Mouse (Mus musculus) neural tube, embryonic 15.5 days (tissue): Measurements from ENCODE around the gene Leng1. TPM values are rescaled to one million over a fixed set of nuclear protein-coding genes. Genes with fewer than 3 reads are reported as not detected.
A peak's percentile ranks its signal among the peaks of the same experiment; 100 is the strongest.

Experiments used
- ATAC-seq: fragments of 200-750 bp; cut with Nextera tagmentation; 2 replicates; pipeline ENCODE4 v1.8.0; 2017; ENCODE audit warnings: mild to moderate bottlenecking, moderate TSS enrichment, moderate library complexity; ENCODE audit not compliant: low FRiP score
- H3K27ac ChIP-seq: fragments of 300-500 bp; sonication (generic); replicated peaks from 2 replicates; pipeline ENCODE4 v1.5.1; 2015; ENCODE audit warnings: mild to moderate bottlenecking, inconsistent platforms
- H3K27me3 ChIP-seq: fragments of 300-500 bp; sonication (generic); replicated peaks from 2 replicates; pipeline ENCODE4 v1.6.1; 2015; ENCODE audit warnings: inconsistent platforms
- H3K36me3 ChIP-seq: fragments of 300-500 bp; sonication (generic); 2 replicates; pipeline ENCODE4 v1.6.1; 2015; ENCODE audit warnings: inconsistent platforms
- H3K4me1 ChIP-seq: fragments of 300-500 bp; sonication (generic); 2 replicates; pipeline ENCODE4 v1.6.1; 2015; ENCODE audit warnings: inconsistent platforms
- H3K4me2 ChIP-seq: fragments of 300-500 bp; sonication (generic); 2 replicates; pipeline ENCODE4 v1.6.1; 2015; ENCODE audit warnings: inconsistent platforms, mild to moderate bottlenecking, moderate library complexity
- H3K4me3 ChIP-seq: fragments of 300-500 bp; sonication (generic); replicated peaks from 2 replicates; pipeline ENCODE4 v1.5.1; 2015; ENCODE audit warnings: mild to moderate bottlenecking, inconsistent platforms
- H3K9ac ChIP-seq: fragments of 300-500 bp; sonication (generic); replicated peaks from 2 replicates; pipeline ENCODE4 v1.6.1; 2015; ENCODE audit warnings: mild to moderate bottlenecking, inconsistent platforms
- H3K9me3 ChIP-seq: fragments of 300-500 bp; sonication (generic); replicated peaks from 2 replicates; pipeline ENCODE4 v1.6.1; 2016; ENCODE audit warnings: inconsistent platforms
- WGBS: fragments of 180-500 bp; shearing (Covaris S2); methylation state at CpG from one replicate; pipeline ENCODE4 v1.1.7; 2015; ENCODE audit warnings: mixed read lengths; 5-methylcytosine and 5-hydroxymethylcytosine counted together
- polyA plus RNA-seq: library from polyadenylated mRNA; unstranded; fragments of >200 nt; fragmentation: Nextera tagmentation; extraction: Ambion mirVana; gene quantifications from 2 replicates; pipeline ENCODE4 v1.2.1, GENCODE M21; 2015

Leng1 gene
- polyA plus RNA-seq, 1 experiment from 2014 or later, result 15.3 TPM

DNA sequence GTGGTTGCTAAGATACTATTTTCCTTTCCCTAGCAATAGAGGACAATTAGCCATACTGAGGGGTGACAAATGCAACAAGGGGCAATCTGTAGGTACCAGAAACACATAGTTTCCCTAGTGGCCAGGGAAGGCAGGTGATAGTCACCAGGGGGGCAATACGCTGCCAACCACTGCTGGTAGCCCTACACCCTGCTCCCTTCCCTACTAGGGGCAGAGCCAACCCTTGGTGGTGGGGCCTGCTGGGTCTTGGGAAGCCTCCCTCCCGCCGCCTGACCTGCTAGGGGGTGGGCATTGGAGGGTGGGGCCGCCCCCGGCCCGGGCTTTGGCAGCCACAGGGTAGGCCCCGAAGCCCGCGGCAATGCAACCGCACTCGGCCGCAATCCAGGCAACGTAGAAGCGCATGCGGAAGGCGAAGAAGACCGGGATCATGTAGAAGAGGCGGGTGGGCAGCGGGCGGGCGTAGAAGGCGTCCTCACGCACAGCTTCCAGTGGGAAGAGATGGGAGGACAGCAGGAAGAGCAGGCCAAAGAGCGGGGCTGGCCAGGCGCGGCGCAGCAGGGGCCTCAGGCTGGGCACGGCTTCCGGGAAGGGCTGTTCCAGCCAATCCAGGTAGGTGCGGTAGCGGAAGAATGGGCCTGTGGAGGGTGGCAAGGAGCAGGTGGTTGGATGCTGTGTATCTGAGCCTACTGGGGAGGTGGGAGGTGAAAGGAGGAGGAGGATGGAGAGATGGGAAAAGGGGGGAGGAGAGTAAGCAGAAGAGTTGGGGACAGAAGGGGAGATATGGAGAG, 20.0 kb upstream of the Leng1 start:
- Histone ChIP-seq H3K9ac (no peak overlapping the region), H3K4me2 (no peak overlapping the region), H3K36me3 (peaks cover 44% of the 10 kb centered on the region), H3K4me1 (peaks cover 27% of the 10 kb centered on the region), H3K4me3 (no peak overlapping the region), H3K27me3 (no peaks in the 10 kb centered on the region), H3K27ac (peak overlapping the region; percentile 76), H3K9me3 (no peaks in the 10 kb centered on the region)
- no peak for ATAC-seq
- whole genome bisulfite sequencing, result 80% methylated on average over 31 of the region's 31 CpGs

DNA sequence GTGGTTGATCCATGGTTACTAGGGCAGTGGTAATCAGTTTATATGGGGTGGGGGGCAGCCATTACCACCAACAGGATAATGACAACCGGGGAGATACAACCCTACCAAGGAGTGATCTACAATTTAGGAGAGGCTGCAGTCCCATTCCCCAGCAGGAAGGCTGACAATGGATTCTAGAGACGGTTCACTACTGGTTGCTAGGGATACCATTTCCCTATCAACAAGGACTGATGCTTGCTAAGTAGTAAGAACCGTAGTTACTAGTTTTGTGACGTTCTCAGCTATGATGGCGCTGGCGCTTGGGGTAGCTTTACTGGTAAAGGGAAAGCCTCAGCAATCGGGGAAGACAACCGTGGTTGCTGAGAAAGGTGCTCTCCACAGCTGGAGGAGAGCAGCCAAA, 19.1 kb upstream of the Leng1 start:
- peaks cover 24% of the 10 kb centered on the region for H3K4me1 ChIP-seq
- 65% methylated on average over 8 of the region's 8 CpGs for WGBS
- ATAC-seq, result peak; percentile 21
- H3K4me3 ChIP-seq, result no peak overlapping the region
- H3K27ac ChIP-seq, result peak overlapping the region; percentile 76
- H3K36me3 ChIP-seq, result peaks cover 48% of the 10 kb centered on the region
- no peak overlapping the region for H3K9ac ChIP-seq
- H3K27me3 ChIP-seq, result no peaks in the 10 kb centered on the region
- no peaks in the 10 kb centered on the region for H3K9me3 ChIP-seq
- no peak overlapping the region for H3K4me2 ChIP-seq

DNA sequence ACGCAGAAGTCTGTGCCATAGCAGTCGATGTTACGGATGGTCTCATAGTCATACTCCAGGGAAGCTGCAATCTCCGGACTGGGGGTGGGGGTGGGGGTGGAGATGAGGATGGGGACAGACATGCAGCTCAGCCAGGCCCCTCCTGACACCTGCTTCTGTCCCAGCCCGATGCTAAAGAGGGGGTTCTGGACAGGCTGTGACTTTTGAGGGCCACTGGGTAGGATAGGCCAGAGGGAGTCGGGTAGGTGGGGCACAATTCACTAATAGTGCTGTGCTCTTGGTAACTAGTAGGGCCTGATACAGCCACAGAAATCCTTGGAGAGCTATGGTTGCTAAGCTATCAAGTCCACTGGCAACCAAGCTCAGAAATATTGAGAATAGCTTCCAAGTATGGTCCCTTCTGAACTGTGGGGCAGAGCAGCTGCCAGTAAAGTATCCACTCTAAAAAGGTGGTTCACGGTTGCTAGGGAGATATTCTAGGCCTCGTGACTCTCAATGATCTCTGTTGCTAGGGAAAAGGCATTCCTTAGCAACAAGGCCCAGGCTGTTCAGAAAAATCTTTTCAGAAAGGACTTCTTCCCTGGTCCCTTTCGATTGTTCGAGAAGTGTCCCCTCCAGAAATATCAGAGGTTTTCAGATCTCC, 18.4 kb upstream of the Leng1 start:
- Histone ChIP-seq H3K27me3 (no peaks in the 10 kb centered on the region), H3K4me2 (peak overlapping the region; percentile 15), H3K4me3 (no peak overlapping the region), H3K9ac (no peak overlapping the region), H3K4me1 (peaks cover 24% of the 10 kb centered on the region), H3K36me3 (peaks cover 52% of the 10 kb centered on the region), H3K9me3 (no peaks in the 10 kb centered on the region), H3K27ac (peak overlapping the region; percentile 76)
- ATAC-seq, result peak; percentile 66
- WGBS, result 48% methylated on average over 10 of the region's 10 CpGs

DNA sequence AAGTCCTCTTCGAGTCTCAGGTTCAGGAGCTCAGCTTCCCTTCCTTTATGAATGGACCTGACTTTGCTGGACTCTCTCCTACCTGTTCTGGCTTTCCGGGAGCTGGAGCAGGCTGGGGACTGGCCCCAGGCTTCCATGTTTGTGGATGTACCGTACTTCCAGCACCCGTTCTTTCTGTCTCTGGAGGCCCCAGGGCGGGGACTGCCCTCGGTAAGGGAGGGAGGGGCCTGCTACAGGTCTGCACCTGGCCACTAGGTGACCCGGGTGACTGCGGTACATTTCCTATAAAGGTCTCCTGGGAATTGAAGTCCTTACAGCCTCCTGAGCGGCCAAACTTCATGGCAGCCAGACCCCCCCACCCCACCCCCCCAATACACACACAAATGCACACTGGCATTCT, 11.7 kb upstream of the Leng1 start, which contains the start of gene Tmc4:
Tmc4 (minus strand) TSS at position 212 of the 400 bp plus-strand sequence.
- no peak within 1 kb of the TSS for H3K9ac ChIP-seq
- H3K27ac ChIP-seq, result no peak within 1 kb of the TSS
- no peaks in the 10 kb centered on the region for H3K27me3 ChIP-seq
- H3K36me3 ChIP-seq, result peaks cover 27% of the 10 kb centered on the region
- no peak within 1 kb of the TSS for H3K4me3 ChIP-seq
- no peak for ATAC-seq
- no peaks in the 10 kb centered on the region for H3K4me1 ChIP-seq
- 55% methylated on average over 9 of the region's 9 CpGs for WGBS
- H3K9me3 ChIP-seq, result no peaks in the 10 kb centered on the region
- no peak within 1 kb of the TSS for H3K4me2 ChIP-seq

DNA sequence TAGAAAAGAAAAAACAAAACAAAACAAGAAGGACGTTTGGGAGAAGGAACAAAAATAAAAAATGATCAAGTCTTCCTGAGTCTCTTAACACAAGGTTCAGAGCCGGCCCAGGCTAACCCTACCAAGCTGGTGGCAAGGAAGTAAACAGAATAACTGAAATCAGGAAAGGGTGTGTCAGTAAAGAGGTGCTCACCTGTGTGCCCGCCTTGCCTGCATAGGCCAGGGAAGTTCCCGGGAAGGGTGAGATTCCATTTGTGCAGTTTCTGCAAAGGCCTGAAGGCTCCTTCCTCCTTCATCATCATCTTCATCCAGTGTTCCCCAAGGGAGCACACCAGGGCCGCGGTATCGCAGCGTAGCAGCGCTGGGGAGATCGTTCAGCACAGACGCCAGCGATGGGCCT, 10.7 kb upstream of the Leng1 start:
- H3K9me3 ChIP-seq, result no peaks in the 10 kb centered on the region
- WGBS, result 87% methylated on average over 12 of the region's 12 CpGs
- H3K4me2 ChIP-seq, result no peak overlapping the region
- ATAC-seq, result no peak
- no peaks in the 10 kb centered on the region for H3K4me1 ChIP-seq
- H3K36me3 ChIP-seq, result peaks cover 22% of the 10 kb centered on the region
- no peak overlapping the region for H3K27ac ChIP-seq
- H3K27me3 ChIP-seq, result no peaks in the 10 kb centered on the region
- H3K9ac ChIP-seq, result no peak overlapping the region
- H3K4me3 ChIP-seq, result no peak overlapping the region

DNA sequence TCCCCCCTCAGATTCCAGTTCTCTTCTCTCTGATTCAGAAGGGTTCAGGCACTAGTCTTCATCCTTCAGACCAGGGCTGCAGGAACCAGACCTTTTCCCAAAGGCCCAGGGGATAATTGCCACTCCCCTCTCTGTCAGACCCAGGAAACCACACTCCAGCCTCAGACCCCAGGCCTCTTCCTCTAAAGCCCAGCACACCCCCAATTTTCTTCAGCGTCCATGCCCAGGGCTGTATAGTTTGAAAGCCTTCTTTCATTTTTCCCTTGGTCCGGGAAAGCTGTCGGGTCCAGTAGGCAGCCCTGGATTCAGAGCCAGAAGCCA, 9.5 kb upstream of the Leng1 start:
- peak; percentile 29; the same call in 1 of the 2 replicates for ATAC-seq
- Histone ChIP-seq H3K4me2 (no peak overlapping the region), H3K4me1 (no peaks in the 10 kb centered on the region), H3K4me3 (no peak overlapping the region), H3K27me3 (no peaks in the 10 kb centered on the region), H3K9ac (no peak overlapping the region), H3K36me3 (peaks cover 19% of the 10 kb centered on the region), H3K27ac (no peak overlapping the region), H3K9me3 (no peaks in the 10 kb centered on the region)
- 87% methylated on average over 3 of the region's 3 CpGs for WGBS

DNA sequence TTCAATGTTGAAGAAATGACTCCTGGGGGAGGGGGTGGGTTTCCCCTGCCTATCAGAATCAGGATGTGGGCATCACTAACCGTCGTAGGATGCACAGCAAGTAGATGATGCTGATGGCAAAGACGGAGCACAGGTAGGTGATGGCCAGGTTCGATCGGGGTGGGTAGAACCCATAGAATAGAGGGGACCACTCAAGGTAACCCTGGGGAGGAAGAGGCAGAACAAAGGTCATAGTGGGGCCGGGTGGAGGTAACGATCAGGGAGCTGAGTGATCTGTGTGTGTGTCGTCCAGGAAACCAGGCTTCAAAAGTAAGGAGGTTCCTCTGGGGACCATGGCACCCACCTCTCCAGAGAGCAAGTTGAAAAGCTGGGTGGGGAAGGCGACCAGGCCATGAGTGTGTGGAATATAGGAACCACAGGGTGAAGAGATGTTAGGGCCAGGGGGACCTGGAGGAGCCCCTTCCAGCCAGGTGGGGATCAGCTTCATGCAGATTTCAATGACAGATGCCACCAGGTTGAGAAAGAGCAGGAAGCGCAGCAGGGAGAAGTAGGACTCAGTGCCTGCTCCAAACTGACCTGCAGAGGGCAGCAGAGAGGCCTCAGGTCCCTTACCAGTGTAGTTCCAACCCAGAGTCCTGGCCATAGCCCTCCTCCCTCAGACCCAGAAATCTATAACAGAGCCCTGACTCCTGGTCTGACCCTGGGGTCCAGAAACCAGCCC, 9.0 kb upstream of the Leng1 start:
- no peaks in the 10 kb centered on the region for H3K27me3 ChIP-seq
- no peak overlapping the region for H3K4me2 ChIP-seq
- H3K27ac ChIP-seq, result no peak overlapping the region
- H3K9me3 ChIP-seq, result no peaks in the 10 kb centered on the region
- H3K9ac ChIP-seq, result no peak overlapping the region
- H3K4me1 ChIP-seq, result no peaks in the 10 kb centered on the region
- H3K4me3 ChIP-seq, result no peak overlapping the region
- peak; percentile 88; the same call in 1 of the 2 replicates for ATAC-seq
- WGBS, result 77% methylated on average over 10 of the region's 10 CpGs
- peaks cover 17% of the 10 kb centered on the region for H3K36me3 ChIP-seq

DNA sequence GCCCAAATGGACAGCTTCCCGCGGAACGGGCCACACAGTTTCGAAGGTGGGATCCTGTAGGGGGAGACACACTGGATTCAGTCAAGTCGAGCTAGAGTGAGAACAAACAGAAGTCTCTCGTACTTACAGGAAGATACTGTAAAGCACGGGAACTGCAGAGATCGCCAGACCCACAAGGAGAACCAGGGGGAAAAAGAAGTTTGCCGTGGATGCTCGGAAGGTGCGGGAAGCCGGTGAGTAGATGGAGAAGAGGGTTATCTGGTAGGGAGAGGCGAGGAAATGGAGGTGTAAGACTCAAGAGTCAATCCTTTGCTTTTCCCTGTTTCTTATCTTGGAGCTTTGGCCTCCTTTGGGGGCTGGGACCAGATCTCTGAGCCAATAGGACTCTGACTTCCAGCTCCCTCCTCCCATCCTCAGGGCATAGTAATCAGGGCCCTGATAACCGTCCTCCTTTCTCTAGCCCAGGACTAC, 1.3 kb upstream of the Leng1 start:
- Histone ChIP-seq H3K27me3 (no peaks in the 10 kb centered on the region), H3K4me3 (no peak overlapping the region), H3K9ac (no peak overlapping the region), H3K36me3 (peaks cover 10% of the 10 kb centered on the region), H3K27ac (no peak overlapping the region), H3K4me2 (no peak overlapping the region), H3K4me1 (peaks cover 27% of the 10 kb centered on the region), H3K9me3 (no peaks in the 10 kb centered on the region)
- 23% methylated on average over 14 of the region's 14 CpGs for WGBS
- no peak for ATAC-seq

DNA sequence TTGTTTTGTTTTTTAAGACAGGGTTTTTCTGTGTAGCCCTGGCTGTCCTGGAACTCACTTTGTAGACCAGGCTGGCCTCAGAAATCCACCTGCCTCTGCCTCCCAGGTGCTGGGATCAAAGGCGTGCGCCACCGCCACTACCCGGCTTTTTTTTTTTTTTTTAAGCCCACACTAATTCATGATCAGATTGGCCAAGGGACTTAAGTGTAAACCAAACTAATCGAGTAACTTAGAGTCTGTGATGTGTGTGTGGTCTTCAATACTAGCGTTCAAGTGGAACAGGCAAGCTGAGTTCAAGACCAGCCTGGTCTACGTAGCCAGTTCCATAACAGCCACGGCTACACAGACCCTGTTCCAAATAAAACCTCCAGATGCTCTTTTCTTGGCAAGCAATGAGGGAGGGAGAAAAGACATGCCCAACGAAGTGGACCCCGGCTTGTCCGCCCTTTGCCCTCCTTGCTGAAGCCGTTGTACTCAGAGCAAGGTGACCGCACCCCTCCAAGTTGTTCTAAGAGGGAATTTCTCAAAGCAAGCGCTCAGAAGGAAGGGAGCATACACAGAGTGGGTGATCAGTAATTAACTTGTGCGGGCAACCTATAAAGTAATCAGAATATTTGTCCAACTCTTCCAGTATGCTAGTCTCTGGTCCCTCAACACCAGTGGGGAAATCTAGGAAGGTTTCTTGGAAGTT, 971 bp downstream of the Leng1 start:
- WGBS, result 30% methylated on average over 15 of the region's 15 CpGs

DNA sequence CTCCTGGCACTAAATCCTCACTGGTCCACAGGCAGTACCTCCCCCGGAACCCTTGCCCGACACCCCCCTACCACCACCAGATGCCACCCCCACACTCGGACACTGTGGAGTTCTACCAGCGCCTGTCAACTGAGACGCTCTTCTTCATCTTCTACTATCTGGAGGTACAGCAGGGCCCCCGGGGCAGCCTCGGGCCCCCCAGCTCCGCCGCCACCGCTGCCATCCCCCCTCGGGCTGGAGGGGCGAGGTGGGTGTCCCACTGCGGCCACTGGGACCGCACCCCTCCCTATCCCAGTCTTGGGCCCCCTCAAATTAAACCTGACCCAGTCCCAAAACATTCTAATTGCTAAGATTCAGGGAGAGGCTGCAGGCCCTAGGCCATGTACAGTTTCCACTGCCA, 7.1 kb downstream of the Leng1 start:
- ATAC-seq, result no peak
- Histone ChIP-seq H3K27me3 (no peaks in the 10 kb centered on the region), H3K27ac (no peak overlapping the region), H3K4me3 (no peak overlapping the region), H3K4me1 (peaks cover 8% of the 10 kb centered on the region), H3K4me2 (no peak overlapping the region), H3K9ac (no peak overlapping the region), H3K36me3 (peaks cover 93% of the 10 kb centered on the region), H3K9me3 (no peaks in the 10 kb centered on the region)
- WGBS, result 94% methylated on average over 14 of the region's 14 CpGs

More for the DNA sequence above, 971 bp downstream of the Leng1 start:
- Histone ChIP-seq H3K9me3 (no peaks in the 10 kb centered on the region), H3K4me3 (peak overlapping the region; percentile 68), H3K9ac (peak overlapping the region; percentile 66), H3K36me3 (peaks cover 32% of the 10 kb centered on the region), H3K27ac (peak overlapping the region; percentile 84), H3K27me3 (no peaks in the 10 kb centered on the region), H3K4me2 (peak overlapping the region; percentile 68), H3K4me1 (peaks cover 27% of the 10 kb centered on the region)
- ATAC-seq, result peak; percentile 41

DNA sequence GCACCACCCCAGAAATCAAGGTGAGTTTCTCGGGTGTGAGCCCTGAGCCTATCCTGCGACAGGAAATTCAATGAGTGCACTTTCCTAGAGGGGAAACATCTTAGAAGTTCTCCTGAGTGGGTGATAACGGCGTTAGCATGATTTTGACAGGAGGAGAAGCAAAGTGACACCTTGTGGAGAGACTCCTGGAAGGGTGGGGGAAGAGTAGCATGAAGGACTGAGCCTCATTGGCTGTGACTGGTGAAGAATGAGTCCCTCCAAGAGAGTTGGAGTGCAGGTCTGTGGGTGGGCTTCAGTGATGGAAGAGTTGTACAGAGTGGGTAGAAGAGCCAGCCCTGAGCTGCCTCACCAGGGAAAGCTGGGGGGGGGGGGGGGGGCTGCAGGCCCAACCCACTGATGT, 8.7 kb downstream of the Leng1 start:
- Histone ChIP-seq H3K4me2 (no peak overlapping the region), H3K9me3 (no peaks in the 10 kb centered on the region), H3K27ac (no peak overlapping the region), H3K27me3 (no peaks in the 10 kb centered on the region), H3K4me3 (no peak overlapping the region), H3K9ac (no peak overlapping the region), H3K36me3 (peaks cover 99% of the 10 kb centered on the region), H3K4me1 (no peaks in the 10 kb centered on the region)
- ATAC-seq, result no peak
- 90% methylated on average over 4 of the region's 4 CpGs for WGBS
